Mouse (Mus musculus) 416B (cell line): ENCODE results near the gene Olfr960.

Experiments used
- DNase-seq: peaks from one replicate; pipeline ENCODE4 v3.0.0; 2011; ENCODE audit warnings: low read depth

Gene Olfr960

GRCm38 (mm10) chr9:39621073-39621472, at the start of gene Olfr960:
TSS of gene Olfr960 (plus strand) at chr9:39621373.
- DNase-seq = no peak

GRCm38 (mm10) chr9:39575469-39575868, 45.7 kb upstream of the Olfr960 start, which contains the start of gene Olfr959:
TSS of gene Olfr959 (minus strand) at chr9:39575569.
- DNase-seq = no peak

- no peak for DNase-seq
These were observed 44.1 kb upstream of the Olfr960 start for GRCm38 (mm10) chr9:39577050-39577449.

GRCm38 (mm10) chr9:39602536-39603332, 18.4 kb upstream of the Olfr960 start:
- DNase-seq = no peak

GRCm38 (mm10) chr9:39603333-39603845, 17.8 kb upstream of the Olfr960 start:
- DNase-seq = no peak

GRCm38 (mm10) chr9:39603999-39604453, 17.1 kb upstream of the Olfr960 start, which contains the start of gene AW551984:
TSS of gene AW551984 (minus strand) at chr9:39604403.
- no peak for DNase-seq

- DNase-seq = no peak
These were observed 12.7 kb upstream of the Olfr960 start for GRCm38 (mm10) chr9:39608497-39608896.

GRCm38 (mm10) chr9:39610355-39610754, 10.8 kb upstream of the Olfr960 start, which contains the start of gene Olfr148:
TSS of gene Olfr148 (plus strand) at chr9:39610655.
- DNase-seq = no peak

- DNase-seq = peak; percentile 10
These were observed 9.2 kb upstream of the Olfr960 start for GRCm38 (mm10) chr9:39611953-39612352.

GRCm38 (mm10) chr9:39623783-39624182, 2.6 kb downstream of the Olfr960 start:
- no peak for DNase-seq

- DNase-seq = no peak
These were observed 3.5 kb downstream of the Olfr960 start for GRCm38 (mm10) chr9:39624711-39625110.

- no peak for DNase-seq
These were observed 7.9 kb downstream of the Olfr960 start for GRCm38 (mm10) chr9:39629069-39629468.

GRCm38 (mm10) chr9:39633913-39634594, 12.9 kb downstream of the Olfr960 start:
- peak; percentile 3 for DNase-seq

GRCm38 (mm10) chr9:39644785-39645184, 23.6 kb downstream of the Olfr960 start, which contains the start of gene Olfr961:
TSS of gene Olfr961 (plus strand) at chr9:39645085.
- DNase-seq = no peak

- DNase-seq = no peak
These were observed 26.2 kb downstream of the Olfr960 start for GRCm38 (mm10) chr9:39647382-39647781.

GRCm38 (mm10) chr9:39654756-39655396, 33.7 kb downstream of the Olfr960 start:
- DNase-seq = no peak

- DNase-seq = no peak
These were observed 45.7 kb downstream of the Olfr960 start, which contains the start of gene Olfr963 for GRCm38 (mm10) chr9:39666905-39667304. TSS of gene Olfr963 (plus strand) at chr9:39667205.

GRCm38 (mm10) chr9:39669723-39670122, 48.5 kb downstream of the Olfr960 start:
- DNase-seq = no peak
